Mouse (Mus musculus) heart, adult 10 weeks (tissue): ENCODE measurements around the gene Slc1a6. TPM values are rescaled to one million over a fixed set of nuclear protein-coding genes. Genes with fewer than 3 reads are reported as not detected.

Experiments used
- polyA plus RNA-seq: library from polyadenylated mRNA; stranded (reverse); fragments of 350-450 nt; fragmentation: Illumina TruSeq; extraction: RNeasy Lipid Tissue Mini Kit (QIAGEN cat#74804); gene quantifications from one replicate; pipeline ENCODE4 v1.2.3, GENCODE M21; 2014; ENCODE audit warnings: low read depth, low replicate concordance

The Slc1a6 gene
- polyA plus RNA-seq = not detected

DNA sequence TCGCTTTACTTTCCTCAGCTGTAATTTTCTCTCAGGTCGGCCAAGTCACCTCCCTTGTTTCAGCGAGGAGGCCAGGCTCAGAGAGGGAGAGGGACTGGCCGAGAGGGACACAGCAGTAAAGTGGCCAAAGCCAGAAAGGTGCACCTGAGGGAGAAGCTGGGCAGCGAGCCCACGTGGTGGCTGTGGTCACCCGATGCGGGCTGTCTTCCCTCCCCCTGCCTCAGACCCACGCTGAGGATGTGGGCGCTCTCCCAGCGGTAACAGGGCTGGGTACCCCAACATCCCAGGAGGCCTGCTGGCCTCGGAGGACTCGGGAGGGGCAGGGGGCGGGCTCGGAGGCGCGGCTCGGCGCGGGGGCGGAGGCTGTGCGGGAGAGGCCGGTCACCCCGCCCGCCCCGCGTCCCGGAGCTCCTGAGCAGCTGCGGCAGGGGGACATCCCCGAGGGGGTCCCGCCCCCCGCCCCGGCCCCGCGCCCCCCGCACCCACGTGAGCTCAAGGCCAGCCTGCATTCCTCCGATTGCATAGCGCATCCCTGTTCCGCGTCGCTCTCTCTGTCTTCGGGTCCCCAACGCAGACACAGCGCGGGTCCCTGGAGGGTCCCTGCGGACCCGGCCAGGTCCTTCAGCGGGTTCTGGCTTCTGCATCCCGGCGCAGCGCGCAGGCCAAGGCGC lies at the start of gene Slc1a6:
Slc1a6 (plus strand) TSS at position 516 of the 671 bp plus-strand sequence.

GRCm38 (mm10) chr10:78752452-78753191 lies 27.7 kb upstream of the Slc1a6 start, which contains the start of gene Ccdc105:
Ccdc105 (minus strand) TSS chr10:78753065.

DNA sequence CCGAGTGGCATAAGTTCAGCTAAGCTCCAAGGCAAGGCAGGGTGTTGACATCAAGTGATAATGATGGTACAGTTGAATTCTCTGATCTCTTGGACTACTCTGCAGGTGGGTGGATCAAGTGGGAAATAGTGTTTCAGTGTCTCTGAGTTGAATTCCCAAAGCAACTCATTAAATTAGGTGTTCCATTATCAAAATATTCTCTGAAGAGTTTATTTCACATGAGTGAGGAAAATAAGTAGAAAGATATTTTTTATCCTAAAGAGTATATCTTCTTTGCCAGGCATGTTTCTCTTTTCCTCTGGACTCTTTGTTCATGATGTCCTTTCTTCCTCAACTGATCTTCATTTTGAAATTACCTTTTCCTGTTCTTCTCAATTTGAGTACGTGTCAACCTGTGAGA lies 71.8 kb downstream of the Slc1a6 start, which contains the start of gene Olfr1356:
Olfr1356 (minus strand) TSS at position 101 of the 400 bp plus-strand sequence.

Other genes starting within 250 kb of the Slc1a6 start
- gene Ilvbl, start 206.2 kb upstream of the Slc1a6 start, polyA plus RNA-seq = 48.7 TPM
- gene Syde1, start 188.5 kb upstream of the Slc1a6 start, polyA plus RNA-seq = 14.8 TPM
- gene Olfr1357, start 162.4 kb upstream of the Slc1a6 start, polyA plus RNA-seq = not detected
- not detected for gene Casp14, start 62.2 kb upstream of the Slc1a6 start, polyA plus RNA-seq
- gene Ccdc105, start 27.4 kb upstream of the Slc1a6 start, polyA plus RNA-seq = not detected
- gene Olfr1356, start 71.7 kb downstream of the Slc1a6 start, polyA plus RNA-seq = not detected
- not detected for gene Olfr1355, start 95.0 kb downstream of the Slc1a6 start, polyA plus RNA-seq
- not detected for gene Olfr1354, start 132.7 kb downstream of the Slc1a6 start, polyA plus RNA-seq
- gene Olfr8, start 170.1 kb downstream of the Slc1a6 start, polyA plus RNA-seq = not detected
- not detected for gene Olfr1353, start 182.8 kb downstream of the Slc1a6 start, polyA plus RNA-seq
- gene Olfr1352, start 200.6 kb downstream of the Slc1a6 start, polyA plus RNA-seq = not detected
- not detected for gene Olfr1351, start 232.0 kb downstream of the Slc1a6 start, polyA plus RNA-seq
- gene Olfr57, start 248.2 kb downstream of the Slc1a6 start, polyA plus RNA-seq = not detected